Mouse (Mus musculus): ENCODE results near the gene Dab2ip. TPM values are rescaled to one million over a fixed set of nuclear protein-coding genes. Genes with fewer than 3 reads are reported as not detected.

Dab2ip gene
- total and polyA plus RNA-seq, 3 experiments, result 4.0 to 9.9 TPM; not detected in 1

GRCm38 (mm10) chr2:35618981-35619380 lies 60.9 kb downstream of the Dab2ip start:
- DNase-seq (ENCODE audit: low read depth, low spot score), result no peak
- Histone ChIP-seq H3K9ac (ENCODE audit: control insufficient read depth, low read depth, low read length, poor library complexity, severe bottlenecking) (no peak overlapping the region), H3K27ac (ENCODE audit: control insufficient read depth, low read depth, low read length) (no peak overlapping the region), H3K4me1 (ENCODE audit: control insufficient read depth in 1 of 2, insufficient read depth in 2 of 2, low read length in 2 of 2) (no peaks in the 10 kb centered on the region), H3K9me3 (replicated peaks; ENCODE audit: insufficient read depth, low read length) (no peaks in the 10 kb centered on the region), H3K4me3 (ENCODE audit: control insufficient read depth in 1 of 2, insufficient read depth in 1 of 2, low read depth in 2 of 2, low read length in 2 of 2) (no peak overlapping the region), H3K79me2 (ENCODE audit: control insufficient read depth, insufficient read depth, low read length, poor library complexity) (no peaks in the 10 kb centered on the region), H3K36me3 (ENCODE audit: control insufficient read depth in 1 of 2, insufficient read depth in 2 of 2, low read length in 2 of 2) (no peaks in the 10 kb centered on the region), H3K27me3 (ENCODE audit: control insufficient read depth in 1 of 2, insufficient read depth in 2 of 2, low read length in 2 of 2) (0 out of 4 replicates have a peak, but pooled peaks cover 0 to 1% of the 10 kb centered on the region in 2 experiments)
- TF ChIP-seq ELF1 (IDR thresholded peaks at IDR 0.05; ENCODE audit: low read depth, low read length) (no peak), MAX (IDR thresholded peaks at IDR 0.05; ENCODE audit: low read length) (no peak)

GRCm38 (mm10) chr2:35619532-35619931 lies 61.5 kb downstream of the Dab2ip start:
- H3K27ac ChIP-seq (ENCODE audit: control insufficient read depth, low read depth, low read length), result no peak overlapping the region
- H3K4me3 ChIP-seq (ENCODE audit: control insufficient read depth in 1 of 2, insufficient read depth in 1 of 2, low read depth in 2 of 2, low read length in 2 of 2), result no peak overlapping the region
- H3K27me3 ChIP-seq (ENCODE audit: control insufficient read depth in 1 of 2, insufficient read depth in 2 of 2, low read length in 2 of 2), result 0 out of 4 replicates have a peak, but pooled peaks cover 0 to 1% of the 10 kb centered on the region in 2 experiments
- H3K79me2 ChIP-seq (ENCODE audit: control insufficient read depth, insufficient read depth, low read length, poor library complexity), result no peaks in the 10 kb centered on the region
- TF ChIP-seq E2F4 (IDR thresholded peaks at IDR 0.05; ENCODE audit: borderline replicate concordance, low read depth, low read length), result no peak
- no peak for TF ChIP-seq KAT2A (conservative IDR thresholded peaks at IDR 0.05; ENCODE audit: low read depth, low read length)
- TF ChIP-seq MAZ (IDR thresholded peaks at IDR 0.05; ENCODE audit: low read depth, low read length), result no peak
- no peak for TF ChIP-seq ZMIZ1 (IDR thresholded peaks at IDR 0.05; ENCODE audit: low read depth, low read length)
- no peak for TF ChIP-seq JUND (IDR thresholded peaks at IDR 0.05; ENCODE audit: low read depth, low read length)
- TF ChIP-seq POLR2AphosphoS2 (IDR thresholded peaks at IDR 0.05; ENCODE audit: low read length), result no peak
- TF ChIP-seq GATA1 (IDR thresholded peaks at IDR 0.05; ENCODE audit: low read depth, low read length), result no peak
- no peak for TF ChIP-seq SIN3A (IDR thresholded peaks at IDR 0.05; ENCODE audit: low read length)
- no peak for TF ChIP-seq MXI1 (IDR thresholded peaks at IDR 0.05; ENCODE audit: low read depth, low read length)
- no peak for TF ChIP-seq USF2 (IDR thresholded peaks at IDR 0.05; ENCODE audit: borderline replicate concordance in 1 of 2, insufficient read depth in 1 of 2, low read depth in 1 of 2, low read length in 2 of 2)
- no peak for TF ChIP-seq POLR2AphosphoS5 (IDR thresholded peaks at IDR 0.05; ENCODE audit: borderline replicate concordance, low read depth, low read length)
- TF ChIP-seq MEF2A (IDR thresholded peaks at IDR 0.05; ENCODE audit: extremely low read depth, insufficient replicate concordance, low read depth, low read length, poor library complexity, severe bottlenecking), result no peak
- no peak for TF ChIP-seq ZC3H11A (IDR thresholded peaks at IDR 0.05; ENCODE audit: low read depth, low read length)
- TF ChIP-seq BHLHE40 (IDR thresholded peaks at IDR 0.05; ENCODE audit: borderline replicate concordance, low read depth, low read length), result no peak
- no peak for TF ChIP-seq ZNF384 (IDR thresholded peaks at IDR 0.05; ENCODE audit: low read depth, low read length)
- TF ChIP-seq RCOR1 (IDR thresholded peaks at IDR 0.05; ENCODE audit: low read depth, low read length), result no peak
- no peak for TF ChIP-seq CTCF (IDR thresholded peaks at IDR 0.05 in 2 of 3, conservative IDR thresholded peaks at IDR 0.05 in 1 of 3; ENCODE audit: control insufficient read depth in 1 of 3, insufficient read depth in 1 of 3, low read depth in 2 of 3, low read length in 3 of 3, poor library complexity in 1 of 3, severe bottlenecking in 1 of 3)
- no peak for TF ChIP-seq MAFK (IDR thresholded peaks at IDR 0.05; ENCODE audit: borderline replicate concordance, low read depth, low read length)
- no peak for TF ChIP-seq ELF1 (IDR thresholded peaks at IDR 0.05; ENCODE audit: low read depth, low read length)
- no peak for TF ChIP-seq USF1 (IDR thresholded peaks at IDR 0.05; ENCODE audit: low read depth, low read length)
- no peaks in the 10 kb centered on the region for H3K9me3 ChIP-seq (replicated peaks; ENCODE audit: insufficient read depth, low read length)
- no peaks in the 10 kb centered on the region for H3K4me1 ChIP-seq (ENCODE audit: control insufficient read depth in 1 of 2, insufficient read depth in 2 of 2, low read length in 2 of 2)
- DNase-seq (ENCODE audit: low read depth, low spot score), result no peak
- H3K9ac ChIP-seq (ENCODE audit: control insufficient read depth, low read depth, low read length, poor library complexity, severe bottlenecking), result no peak overlapping the region
- no peaks in the 10 kb centered on the region for H3K36me3 ChIP-seq (ENCODE audit: control insufficient read depth in 1 of 2, insufficient read depth in 2 of 2, low read length in 2 of 2)
